Mouse (Mus musculus) megakaryocyte, embryonic 14.5 days (primary cell): ENCODE results near the gene Atf7ip.

Source experiments
- FLI1 ChIP-seq: IDR thresholded peaks from 2 replicates; pipeline ENCODE4 v1.6.1; 2012; ENCODE audit warnings: low read length, inconsistent platforms, mixed read lengths
- GATA1 ChIP-seq: IDR thresholded peaks from 3 replicates; pipeline ENCODE4 v1.6.1; 2012; ENCODE audit warnings: mixed read lengths, low read length, inconsistent platforms, borderline replicate concordance

DNA sequence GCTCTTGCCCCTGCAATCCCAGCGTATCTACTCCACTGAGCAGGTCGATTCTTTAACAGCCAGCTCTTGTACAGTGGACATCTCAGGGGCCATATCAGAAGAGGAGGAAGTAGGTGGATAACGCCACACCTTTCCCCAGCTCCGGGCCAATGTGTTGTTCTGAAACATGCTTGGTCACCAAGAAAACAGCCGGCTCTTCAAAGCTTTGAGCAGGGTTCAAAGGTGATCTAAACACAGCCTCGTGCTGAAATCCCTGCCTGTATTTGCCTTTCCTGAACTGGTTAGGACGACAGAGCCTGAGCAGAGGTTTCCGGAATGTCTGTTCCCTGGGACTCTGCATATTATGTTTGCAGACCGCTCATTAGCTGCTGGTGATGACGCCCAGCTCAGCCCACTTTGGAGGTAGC is 141.5 kb downstream of the Atf7ip start:
- TF ChIP-seq GATA1: no peak
- TF ChIP-seq FLI1: no peak
